Mouse (Mus musculus): ENCODE data around the gene Ifih1.

DNA sequence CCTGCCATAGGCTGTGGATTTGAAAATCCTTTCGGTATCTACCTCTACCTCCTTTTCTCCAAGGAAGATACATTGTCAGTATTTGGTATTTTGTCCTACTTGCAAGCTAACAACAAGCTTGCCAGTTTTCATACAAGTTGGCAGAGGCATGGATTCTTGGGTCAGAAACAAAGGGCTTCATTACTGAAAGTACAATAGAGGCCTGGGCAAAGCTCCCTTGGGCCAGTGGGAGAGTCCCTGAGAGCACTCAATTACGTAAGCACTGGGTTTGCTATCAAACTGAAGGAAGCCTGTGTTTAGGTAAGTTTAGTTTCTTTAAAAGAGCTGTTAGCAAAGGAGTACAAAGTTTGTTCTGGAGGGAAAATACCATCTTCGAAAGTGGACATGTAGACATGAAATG, 16.5 kb upstream of the Ifih1 start:
- no peak for TF ChIP-seq CTCF (IDR thresholded peaks at IDR 0.05; ENCODE audit: borderline replicate concordance, insufficient read depth, low read depth, low read length)
- TF ChIP-seq POLR2A (IDR thresholded peaks at IDR 0.05; ENCODE audit: borderline replicate concordance, insufficient read depth, low read length): no peak

Measured in cerebellum, adult 2 months (tissue).